In genomic region chr11:17939168-17939567, GRCm38 (mm10) we compare ENCODE assay signal across 16 mouse cellular contexts. TPM values are rescaled to one million over a fixed set of nuclear protein-coding genes. Genes with fewer than 3 reads are reported as not detected.
DNase-seq lines count a peak whose midpoint lies in the region; ATAC-seq and TF ChIP-seq lines count a peak whose summit lies in the region.
"Had no signal": no experiment of that assay in that cellular context is flagged by ENCODE, and none has a peak within 500 bp of the region (broad histone marks: within the 10 kb centered on the region; RNA-seq: fewer than 3 reads in every experiment).

No protein-coding gene starts in this region.

- 49% methylated on average over 1 of the region's 1 CpGs for WGBS in heart, embryonic 12.5 days
- 65% methylated on average over 1 of the region's 1 CpGs for WGBS in heart, adult 2 months
- 39% methylated on average over 1 of the region's 1 CpGs for WGBS in heart, embryonic 16.5 days

- no peak for DNase-seq in heart, adult 2 months
- DNase-seq in heart, postnatal 14 days = no peak
- DNase-seq in R1 (ENCODE audit: low read depth, low spot score) = peak; percentile 43
- DNase-seq in cerebellum, adult 11 months = no peak
- DNase-seq: adrenal gland, postnatal 25 days; cerebellum, adult 2 months; cerebellum, postnatal 10 days; forebrain, postnatal 0 days; gastrocnemius, postnatal 14 days; kidney, adult 8-10 months had no signal

- no peaks in the 10 kb centered on the region for H3K79me2 ChIP-seq in heart, adult 2 months (replicated peaks; ENCODE audit: control insufficient read depth, insufficient read depth, low read length)

- TF ChIP-seq EP300 in heart, adult 2 months (IDR thresholded peaks at IDR 0.05; ENCODE audit: insufficient read depth, low read depth, low read length) = no peak

- H3K36me3 ChIP-seq in heart, embryonic 12.5 days = peaks cover 16% of the 10 kb centered on the region
- no peaks in the 10 kb centered on the region; the same call in 1 of the 2 replicates for H3K36me3 ChIP-seq in heart, adult 2 months (ENCODE audit: control insufficient read depth, insufficient read depth, low read length)
- H3K36me3 ChIP-seq in heart, embryonic 16.5 days (ENCODE audit: control insufficient read depth, insufficient read depth) = peaks cover 15% of the 10 kb centered on the region

- intact Hi-C loops in heart, adult 2 months (cut with DNase I) = no loop called here
- intact Hi-C loops in heart, postnatal 14 days (cut with DNase I) = no loop called here

- no peak for TF ChIP-seq CTCF in heart, adult 2 months (IDR thresholded peaks at IDR 0.05)

- H3K4me2 ChIP-seq in heart, embryonic 12.5 days = no peak overlapping the region
- no peak overlapping the region for H3K4me2 ChIP-seq in heart, embryonic 16.5 days (ENCODE audit: low read depth, low read length)
- H3K4me2 ChIP-seq: forebrain, embryonic 13.5 days; hindbrain, embryonic 15.5 days had no signal

- no peak overlapping the region for H3K4me3 ChIP-seq in heart, embryonic 12.5 days
- no peak overlapping the region for H3K4me3 ChIP-seq in heart, adult 2 months
- H3K4me3 ChIP-seq in heart, embryonic 16.5 days (ENCODE audit: low read length) = no peak overlapping the region
- H3K4me3 ChIP-seq: embryonic facial prominence, embryonic 10.5 days; forebrain, embryonic 13.5 days; hindbrain, embryonic 15.5 days had no signal

- TF ChIP-seq POLR2A in heart, adult 2 months (IDR thresholded peaks at IDR 0.05; ENCODE audit: insufficient read depth, low read depth, low read length) = no peak

- H3K27me3 ChIP-seq in heart, embryonic 12.5 days (replicated peaks) = no peaks in the 10 kb centered on the region
- H3K27me3 ChIP-seq in heart, adult 2 months (ENCODE audit: control insufficient read depth, insufficient read depth, low read length) = no peaks in the 10 kb centered on the region
- no peaks in the 10 kb centered on the region for H3K27me3 ChIP-seq in heart, embryonic 16.5 days (ENCODE audit: control insufficient read depth, insufficient read depth, low read length)
- H3K27me3 ChIP-seq: forebrain, embryonic 13.5 days; hindbrain, embryonic 15.5 days had no signal

- ATAC-seq in heart, embryonic 12.5 days (ENCODE audit: insufficient number of reproducible peaks, low FRiP score) = no peak
- ATAC-seq in heart, embryonic 16.5 days (replicated peaks; ENCODE audit: extremely low read depth, insufficient read depth, low FRiP score) = peak; percentile 49
- ATAC-seq: forebrain, embryonic 13.5 days; forebrain, postnatal 0 days; intestine, embryonic 16.5 days had no signal

- H3K27ac ChIP-seq in heart, embryonic 12.5 days (ENCODE audit: poor library complexity, severe bottlenecking) = peak overlapping the region; percentile 53
- no peak overlapping the region for H3K27ac ChIP-seq in heart, adult 2 months
- peak overlapping the region; percentile 82 for H3K27ac ChIP-seq in heart, embryonic 16.5 days (ENCODE audit: low read length)
- H3K27ac ChIP-seq: embryonic facial prominence, embryonic 10.5 days; forebrain, embryonic 13.5 days; hindbrain, embryonic 15.5 days had no signal

- 0 out of 2 replicates have a peak, but pooled peaks cover 2% of the 10 kb centered on the region for H3K4me1 ChIP-seq in heart, embryonic 12.5 days (replicated peaks)
- H3K4me1 ChIP-seq in heart, adult 2 months (ENCODE audit: control insufficient read depth, insufficient read depth, low read length) = peaks cover 1% of the 10 kb centered on the region; the same call in 1 of the 2 replicates
- no peaks in the 10 kb centered on the region for H3K4me1 ChIP-seq in heart, embryonic 16.5 days (ENCODE audit: control insufficient read depth, insufficient read depth, low read length)
- H3K4me1 ChIP-seq: embryonic facial prominence, embryonic 10.5 days had no signal

- H3K9ac ChIP-seq in heart, embryonic 12.5 days = no peak overlapping the region
- no peak overlapping the region for H3K9ac ChIP-seq in heart, adult 2 months (ENCODE audit: low read depth, low read length)
- H3K9ac ChIP-seq in heart, embryonic 16.5 days (ENCODE audit: low read length) = no peak overlapping the region
- H3K9ac ChIP-seq: forebrain, embryonic 13.5 days; forebrain, postnatal 0 days; hindbrain, embryonic 15.5 days had no signal

- no peaks in the 10 kb centered on the region for H3K9me3 ChIP-seq in heart, embryonic 12.5 days (replicated peaks)
- no peaks in the 10 kb centered on the region for H3K9me3 ChIP-seq in heart, embryonic 16.5 days (replicated peaks; ENCODE audit: control insufficient read depth, low read length)
- H3K9me3 ChIP-seq: embryonic facial prominence, embryonic 10.5 days; forebrain, embryonic 13.5 days had no signal

RNA-seq across cellular contexts. Expression of gene Etaa1, which starts 14.5 kb away (rescaled TPM):
- polyA plus RNA-seq in heart, embryonic 12.5 days (2016; fragmentation: Nextera tagmentation; extraction: Ambion mirVana) = 10.2 and 10.6 TPM in 2 replicates
- total RNA-seq in heart, adult 2 months (2021) = 1 to 10 TPM; 2.1 to 2.7 TPM
- 0.55 and 1.0 TPM in 2 replicates for polyA plus RNA-seq in heart, adult 2 months (2012; rRNA removed)
- 5.9 and 6.0 TPM in 2 replicates for polyA plus RNA-seq in heart, embryonic 16.5 days (2015; fragmentation: Nextera tagmentation; extraction: Ambion mirVana)
- 1 to 10 TPM; 2.8 to 3.4 TPM for total RNA-seq in heart, postnatal 14 days (2021)
